Mouse (Mus musculus) hematopoietic multipotent progenitor cell, adult 10-12 weeks (in vitro differentiated cells): ENCODE data around the gene Toe1. TPM values are rescaled to one million over a fixed set of nuclear protein-coding genes. Genes with fewer than 3 reads are reported as not detected.

Experiments used
- polyA plus RNA-seq: library from polyadenylated mRNA; stranded (reverse); fragments of >175 nt; gene quantifications from 2 replicates; pipeline ENCODE4 v1.2.3, GENCODE M21; 2012; ENCODE audit warnings: low replicate concordance

The Toe1 gene
- 2.3 and 5.9 TPM in 2 replicates for polyA plus RNA-seq

DNA sequence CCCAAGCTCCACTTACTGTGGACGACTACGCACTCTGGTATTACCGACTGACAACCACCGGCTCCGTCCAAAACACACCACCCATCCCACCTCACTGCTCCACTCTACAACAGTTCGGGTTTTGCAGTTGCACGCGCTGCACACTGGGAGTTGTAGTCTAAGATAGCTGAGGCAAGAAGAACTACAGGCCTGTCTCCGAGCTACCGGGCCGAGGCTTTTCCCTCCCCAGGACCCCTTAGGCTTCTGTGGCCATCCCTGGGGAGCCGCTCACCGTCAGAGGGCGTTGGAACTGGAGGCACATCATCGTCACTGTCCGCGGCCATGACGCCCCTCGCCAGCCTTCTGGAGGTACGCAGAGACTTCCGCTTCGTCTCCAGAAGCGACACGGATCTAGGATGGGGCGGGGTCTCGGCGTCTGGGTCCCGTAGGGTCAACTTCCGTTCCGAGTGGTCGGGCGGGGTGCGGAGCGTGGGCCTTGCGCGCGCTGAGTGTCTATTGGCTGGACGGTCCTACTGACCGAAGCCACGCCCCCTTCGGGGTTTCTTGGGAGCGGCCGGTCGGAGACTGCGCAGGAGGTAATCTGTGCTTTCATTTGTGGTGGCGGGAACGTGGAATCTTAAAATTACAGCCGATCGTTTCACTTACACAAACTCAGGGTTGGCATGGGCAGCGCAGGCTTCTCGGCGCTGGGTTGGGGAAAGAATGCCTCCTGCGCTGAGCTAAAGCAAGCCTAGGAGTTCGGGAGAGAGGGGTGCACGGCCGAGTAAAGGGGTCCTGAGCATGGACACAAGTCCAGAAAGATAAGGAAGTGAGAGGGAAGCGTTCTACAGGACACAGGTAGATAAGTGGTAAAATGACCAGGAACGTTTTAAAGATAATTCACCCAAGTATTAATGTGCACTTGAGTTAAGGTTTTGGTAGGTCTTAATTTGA, at the start of gene Toe1, which contains the start of gene Mutyh:
Gene Toe1 (minus strand): TSS at position 444 of the 933 bp plus-strand sequence.
Gene Mutyh (plus strand): TSS at position 527 of the 933 bp plus-strand sequence.

DNA sequence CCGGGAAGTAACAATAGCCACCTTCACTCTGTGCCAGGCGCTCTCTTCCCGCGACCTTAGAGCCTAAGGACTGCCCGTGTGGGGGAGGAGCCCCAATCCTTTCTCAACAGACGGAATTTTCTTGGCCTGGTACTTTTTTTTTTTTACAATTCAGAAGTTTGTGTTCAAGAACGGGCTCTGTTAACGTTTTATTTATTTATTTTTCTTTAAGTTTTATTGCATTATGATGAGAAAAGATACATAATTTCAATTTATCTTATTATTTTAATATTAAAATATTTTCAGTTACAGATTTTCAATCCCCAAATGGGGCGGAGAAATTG, 14.2 kb upstream of the Toe1 start, which contains the start of gene Hpdl:
Gene Hpdl (minus strand): TSS at position 14 of the 323 bp plus-strand sequence.

Other genes with a start within 250 kb of the Toe1 start
- 32.1 and 56.5 TPM in 2 replicates for gene Gpbp1l1, start 250.0 kb downstream of the Toe1 start, polyA plus RNA-seq
- gene Ccdc17, start 211.0 kb downstream of the Toe1 start, polyA plus RNA-seq = 5.2 and 5.3 TPM in 2 replicates
- gene Nasp, start 179.7 kb downstream of the Toe1 start, polyA plus RNA-seq = 0.47 and 15.0 TPM in 2 replicates
- gene Akr1a1, start 156.0 kb downstream of the Toe1 start, polyA plus RNA-seq = 114 and 200 TPM in 2 replicates
- gene Prdx1, start 122.1 kb downstream of the Toe1 start, polyA plus RNA-seq = 2.7 and 20.5 TPM in 2 replicates
- gene Mmachc, start 99.2 kb downstream of the Toe1 start, polyA plus RNA-seq = 0.35 and 1.0 TPM in 2 replicates
- gene Ccdc163, start 99.1 kb downstream of the Toe1 start, polyA plus RNA-seq = 1.2 and 5.7 TPM in 2 replicates
- 3.9 and 9.9 TPM in 2 replicates for gene Tesk2, start 86.7 kb downstream of the Toe1 start, polyA plus RNA-seq
- 13.7 and 19.9 TPM in 2 replicates for gene Mutyh, start 83 bp upstream of the Toe1 start, polyA plus RNA-seq
- gene Hpdl, start 14.1 kb upstream of the Toe1 start, polyA plus RNA-seq = 0.28 and 0.30 TPM in 2 replicates
- 0.03 and 0.09 TPM in 2 replicates for gene Zswim5, start 69.7 kb upstream of the Toe1 start, polyA plus RNA-seq
- 4.5 and 43.6 TPM in 2 replicates for gene Urod, start 186.8 kb upstream of the Toe1 start, polyA plus RNA-seq
- 22.0 and 30.3 TPM in 2 replicates for gene Hectd3, start 187.7 kb upstream of the Toe1 start, polyA plus RNA-seq
- 0.81 and 2.7 TPM in 2 replicates for gene Eif2b3, start 211.8 kb upstream of the Toe1 start, polyA plus RNA-seq